Mouse (Mus musculus): Measurements from ENCODE around the gene P2ry13.

DNA sequence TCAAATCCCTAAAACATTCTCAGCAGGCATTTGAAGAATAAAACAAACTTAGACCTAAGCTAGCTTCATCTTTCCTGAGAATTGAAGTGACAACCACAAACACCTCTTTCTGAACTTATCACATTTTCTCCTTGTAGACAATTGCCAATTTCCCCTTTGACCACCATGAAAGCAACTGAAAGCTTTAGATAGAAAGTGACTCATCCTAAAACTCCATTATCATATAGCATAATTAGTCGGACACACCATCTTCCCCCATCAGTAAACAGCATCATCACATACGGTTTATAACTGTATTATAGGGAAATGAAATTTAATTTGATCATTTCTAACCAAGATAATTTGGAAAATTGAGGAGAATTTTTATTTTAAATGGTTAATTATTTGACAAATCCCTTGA, 11.6 kb upstream of the P2ry13 start:
- no peak for TF ChIP-seq CTCF (IDR thresholded peaks at IDR 0.05)
- no peak for TF ChIP-seq EP300 (IDR thresholded peaks at IDR 0.05; ENCODE audit: insufficient read depth, low read depth, low read length)

Data from heart, adult 2 months (tissue).